Mouse (Mus musculus): ENCODE data around the gene A730061H03Rik.

DNA sequence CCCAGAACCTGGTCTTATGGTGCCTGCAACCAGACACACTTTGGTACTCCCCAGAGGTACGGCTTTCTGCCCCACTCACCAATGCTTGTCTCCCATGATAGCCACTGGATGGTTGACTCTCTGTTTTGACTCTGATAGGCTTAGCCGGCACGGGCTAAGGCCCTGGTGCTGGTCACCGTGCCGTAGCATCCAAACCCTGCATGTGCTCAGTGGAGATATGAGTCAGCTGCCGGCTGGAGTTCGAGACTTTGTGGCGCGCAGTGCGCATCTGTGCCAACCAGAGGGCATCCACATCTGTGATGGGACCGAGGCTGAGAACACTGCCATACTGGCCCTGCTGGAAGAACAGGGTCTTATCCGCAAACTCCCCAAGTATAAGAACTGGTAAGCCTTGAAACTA, 17.9 kb downstream of the A730061H03Rik start:
- TF ChIP-seq CTCF (IDR thresholded peaks at IDR 0.05; ENCODE audit: borderline replicate concordance, insufficient read depth, low read length) (no peak), POLR2A (IDR thresholded peaks at IDR 0.05; ENCODE audit: low read depth, low read length) (no peak)

All from embryonic fibroblast, embryonic 13.5 days (primary cell).